ENCODE assay signal across 15 mouse cellular contexts in the genomic region with DNA sequence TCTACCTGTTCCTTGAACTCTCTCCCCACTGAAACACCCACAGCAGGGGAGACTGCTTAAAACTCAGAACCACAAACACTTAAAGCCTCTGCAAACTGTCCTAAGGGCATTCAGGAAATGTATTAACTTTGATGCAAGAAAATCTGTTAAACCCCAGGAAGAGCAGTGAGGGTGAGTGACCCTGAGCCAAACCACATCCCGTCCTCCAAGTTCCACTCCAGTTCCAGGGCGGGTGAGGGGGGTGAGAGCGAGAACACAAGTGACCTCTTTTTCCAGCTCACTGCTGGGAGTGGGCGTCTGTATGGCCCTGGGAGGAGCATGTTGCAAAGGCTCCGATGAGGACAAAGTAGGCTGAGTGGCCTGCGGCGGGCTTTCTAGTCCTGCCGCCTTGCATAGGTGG. TPM values are rescaled to one million over a fixed set of nuclear protein-coding genes. Genes with fewer than 3 reads are reported as not detected.
DNase-seq lines count a peak whose midpoint lies in the region; ATAC-seq and TF ChIP-seq lines count a peak whose summit lies in the region.
"Had no signal": no experiment of that assay in that cellular context is flagged by ENCODE, and none has a peak within 500 bp of the region (broad histone marks: within the 10 kb centered on the region; RNA-seq: fewer than 3 reads in every experiment).

No protein-coding gene starts in this region.

- peak; percentile 23 for DNase-seq in kidney, adult 11 months
- DNase-seq in kidney, adult 18-20 months = no peak
- DNase-seq in 416B (ENCODE audit: low read depth) = peak; percentile 94
- no peak for DNase-seq in forebrain, embryonic 11.5 days (ENCODE audit: low spot score)
- no peak for DNase-seq in stomach, postnatal 0 days (ENCODE audit: low spot score)
- DNase-seq: cerebellum, postnatal 25 days; gastrocnemius, postnatal 10 days had no signal

- TF ChIP-seq CTCF in stomach, postnatal 0 days (IDR thresholded peaks at IDR 0.05; ENCODE audit: low read depth) = no peak

- H3K4me3 ChIP-seq in limb, embryonic 15.5 days = no peak overlapping the region
- H3K4me3 ChIP-seq in neural tube, embryonic 15.5 days (replicated peaks) = no peak overlapping the region
- no peak overlapping the region for H3K4me3 ChIP-seq in forebrain, embryonic 11.5 days (ENCODE audit: low read depth, low read length)
- no peak overlapping the region for H3K4me3 ChIP-seq in stomach, postnatal 0 days (ENCODE audit: low read depth, low read length)
- H3K4me3 ChIP-seq: heart, embryonic 12.5 days; hindbrain, embryonic 10.5 days; neural tube, embryonic 12.5 days had no signal

- no peaks in the 10 kb centered on the region for H3K27me3 ChIP-seq in limb, embryonic 15.5 days
- no peaks in the 10 kb centered on the region for H3K27me3 ChIP-seq in neural tube, embryonic 15.5 days (replicated peaks)
- H3K27me3 ChIP-seq in forebrain, embryonic 11.5 days (ENCODE audit: control insufficient read depth, insufficient read depth, low read length) = no peaks in the 10 kb centered on the region
- H3K27me3 ChIP-seq in stomach, postnatal 0 days (ENCODE audit: control insufficient read depth, insufficient read depth, low read length) = no peaks in the 10 kb centered on the region
- H3K27me3 ChIP-seq: neural tube, embryonic 12.5 days had no signal

- no peaks in the 10 kb centered on the region for H3K36me3 ChIP-seq in limb, embryonic 15.5 days
- H3K36me3 ChIP-seq in neural tube, embryonic 15.5 days = no peaks in the 10 kb centered on the region
- H3K36me3 ChIP-seq in forebrain, embryonic 11.5 days (ENCODE audit: control insufficient read depth, insufficient read depth, low read length) = no peaks in the 10 kb centered on the region
- H3K36me3 ChIP-seq in stomach, postnatal 0 days (ENCODE audit: control insufficient read depth, insufficient read depth, low read length) = no peaks in the 10 kb centered on the region
- H3K36me3 ChIP-seq: heart, embryonic 12.5 days; hindbrain, embryonic 10.5 days; neural tube, embryonic 12.5 days had no signal

- H3K9me3 ChIP-seq in limb, embryonic 15.5 days = no peaks in the 10 kb centered on the region
- H3K9me3 ChIP-seq in neural tube, embryonic 15.5 days (replicated peaks) = no peaks in the 10 kb centered on the region
- no peaks in the 10 kb centered on the region for H3K9me3 ChIP-seq in forebrain, embryonic 11.5 days (ENCODE audit: control insufficient read depth, low read length)
- H3K9me3 ChIP-seq in stomach, postnatal 0 days (ENCODE audit: control insufficient read depth, low read length) = no peaks in the 10 kb centered on the region
- H3K9me3 ChIP-seq: heart, embryonic 12.5 days; hindbrain, embryonic 10.5 days; neural tube, embryonic 12.5 days had no signal

- H3K4me2 ChIP-seq in limb, embryonic 15.5 days = no peak overlapping the region
- H3K4me2 ChIP-seq in neural tube, embryonic 15.5 days = no peak overlapping the region
- H3K4me2 ChIP-seq in forebrain, embryonic 11.5 days (ENCODE audit: low read depth, low read length, severe bottlenecking) = no peak overlapping the region
- no peak overlapping the region for H3K4me2 ChIP-seq in stomach, postnatal 0 days (replicated peaks; ENCODE audit: low read depth)
- H3K4me2 ChIP-seq: heart, embryonic 12.5 days; liver, embryonic 11.5 days; neural tube, embryonic 12.5 days had no signal

- 68% methylated on average over 8 of the region's 8 CpGs for WGBS in limb, embryonic 15.5 days
- 92% methylated on average over 8 of the region's 8 CpGs for WGBS in neural tube, embryonic 15.5 days
- 86% methylated on average over 8 of the region's 8 CpGs for WGBS in forebrain, embryonic 11.5 days
- WGBS in stomach, postnatal 0 days = 66% methylated on average over 8 of the region's 8 CpGs

- ATAC-seq in common myeloid progenitor, adult 5-6 weeks (replicated peaks; ENCODE audit: low read depth, poor library complexity, severe bottlenecking) = peak; percentile 78
- ATAC-seq in limb, embryonic 15.5 days (ENCODE audit: insufficient number of reproducible peaks, low FRiP score, low TSS enrichment, low read depth) = peak; percentile 63; the same call in 1 of the 2 replicates
- ATAC-seq in neural tube, embryonic 15.5 days (ENCODE audit: low FRiP score) = no peak
- no peak for ATAC-seq in forebrain, embryonic 11.5 days (replicated peaks; ENCODE audit: low FRiP score)
- no peak for ATAC-seq in stomach, postnatal 0 days (ENCODE audit: low FRiP score, low TSS enrichment)
- ATAC-seq: forebrain, embryonic 16.5 days had no signal

- no peak overlapping the region for H3K9ac ChIP-seq in limb, embryonic 15.5 days
- H3K9ac ChIP-seq in neural tube, embryonic 15.5 days (replicated peaks) = no peak overlapping the region
- H3K9ac ChIP-seq in forebrain, embryonic 11.5 days (ENCODE audit: low read length) = no peak overlapping the region
- H3K9ac ChIP-seq in stomach, postnatal 0 days (ENCODE audit: low read length) = no peak overlapping the region
- H3K9ac ChIP-seq: heart, embryonic 12.5 days; neural tube, embryonic 12.5 days had no signal

- no peaks in the 10 kb centered on the region for H3K4me1 ChIP-seq in limb, embryonic 15.5 days
- no peaks in the 10 kb centered on the region for H3K4me1 ChIP-seq in neural tube, embryonic 15.5 days
- H3K4me1 ChIP-seq in forebrain, embryonic 11.5 days (replicated peaks; ENCODE audit: control insufficient read depth, insufficient read depth, low read length) = no peaks in the 10 kb centered on the region
- H3K4me1 ChIP-seq in stomach, postnatal 0 days (replicated peaks; ENCODE audit: control insufficient read depth, insufficient read depth) = no peaks in the 10 kb centered on the region
- H3K4me1 ChIP-seq: heart, embryonic 12.5 days; hindbrain, embryonic 10.5 days; neural tube, embryonic 12.5 days had no signal

- no peak overlapping the region for H3K27ac ChIP-seq in limb, embryonic 15.5 days
- no peak overlapping the region for H3K27ac ChIP-seq in neural tube, embryonic 15.5 days (replicated peaks)
- no peak overlapping the region for H3K27ac ChIP-seq in forebrain, embryonic 11.5 days (ENCODE audit: low read depth, low read length)
- H3K27ac ChIP-seq in stomach, postnatal 0 days (replicated peaks) = no peak overlapping the region
- H3K27ac ChIP-seq: hindbrain, embryonic 10.5 days; neural tube, embryonic 12.5 days had no signal

- TF ChIP-seq EP300 in stomach, postnatal 0 days (optimal IDR thresholded peaks at IDR 0.05) = no peak

RNA-seq across cellular contexts. Expression of gene Abhd2, which starts 10.5 kb away (rescaled TPM):
- total RNA-seq in common myeloid progenitor, adult 5-6 weeks (2017) = 28.3 and 32.5 TPM in 2 replicates
- polyA plus RNA-seq in limb, embryonic 15.5 days (2015; fragmentation: Nextera tagmentation; extraction: Ambion mirVana) = 9.5 and 9.6 TPM in 2 replicates
- 15.6 TPM in 2 replicates for polyA plus RNA-seq in neural tube, embryonic 15.5 days (2015; fragmentation: Nextera tagmentation; extraction: Ambion mirVana)
- polyA plus RNA-seq in forebrain, embryonic 11.5 days (2014; fragmentation: Nextera tagmentation; extraction: Ambion mirVana) = 13.2 and 14.1 TPM in 2 replicates
- polyA plus RNA-seq in stomach, postnatal 0 days (2015; fragmentation: Nextera tagmentation; extraction: Ambion mirVana) = 24.6 and 27.5 TPM in 2 replicates

Comparison
In these comparisons a context has a peak if more than half of its experiments do, and no peak if none do; other contexts are left out.
1. DNase-seq: peak in kidney, adult 11 months (single experiment) and 416B (single experiment); none in kidney, adult 18-20 months (single experiment), forebrain, embryonic 11.5 days (single experiment) and stomach, postnatal 0 days (single experiment).
2. ATAC-seq: peak in common myeloid progenitor, adult 5-6 weeks (single experiment) and limb, embryonic 15.5 days (single experiment); none in neural tube, embryonic 15.5 days (single experiment), forebrain, embryonic 11.5 days (single experiment) and stomach, postnatal 0 days (single experiment).